Mouse (Mus musculus): ENCODE measurements around the gene Tmsb15b1.
"Not testable (repeated sequence)": the region's sequence is repeated elsewhere in the genome, so short reads cannot be mapped to it uniquely, and the experiment has no call there.

The Tmsb15b1 gene

GRCm38 (mm10) chrX:136976424-136977084 lies at the start of gene Tmsb15b1, which contains the start of gene Tmsb15l:
Gene Tmsb15b1, minus strand, starts transcription at chrX:136976874.
Gene Tmsb15l, minus strand, starts transcription at chrX:136976869.
- no peak for DNase-seq (ENCODE audit: low read depth, low spot score)

DNA sequence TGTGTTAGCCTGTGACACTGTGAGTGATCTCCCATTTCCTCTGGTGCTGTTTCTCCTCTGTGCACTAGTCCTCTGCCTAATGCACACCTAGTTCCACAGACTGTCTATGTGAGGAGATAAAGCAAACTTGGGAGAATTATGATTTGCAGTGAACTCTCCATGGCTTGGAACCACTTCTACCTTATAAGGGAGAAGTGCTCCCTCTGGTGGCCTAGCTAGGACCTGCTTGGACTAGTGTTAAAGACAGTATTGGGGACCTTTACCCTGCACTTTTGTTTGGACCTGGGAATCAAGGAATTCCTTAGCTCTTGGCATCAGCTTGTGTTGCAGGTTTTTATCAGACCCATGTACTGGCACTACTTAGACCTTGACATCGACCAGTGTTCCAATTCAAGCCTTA lies 42.6 kb upstream of the Tmsb15b1 start:
- peak; percentile 29 for DNase-seq (ENCODE audit: low read depth, low spot score)

GRCm38 (mm10) chrX:137017668-137018067 lies 41.0 kb upstream of the Tmsb15b1 start:
- DNase-seq (ENCODE audit: low read depth, low spot score), result no peak

GRCm38 (mm10) chrX:137015099-137015709 lies 38.5 kb upstream of the Tmsb15b1 start:
- no peak for DNase-seq (ENCODE audit: low read depth, low spot score)

DNA sequence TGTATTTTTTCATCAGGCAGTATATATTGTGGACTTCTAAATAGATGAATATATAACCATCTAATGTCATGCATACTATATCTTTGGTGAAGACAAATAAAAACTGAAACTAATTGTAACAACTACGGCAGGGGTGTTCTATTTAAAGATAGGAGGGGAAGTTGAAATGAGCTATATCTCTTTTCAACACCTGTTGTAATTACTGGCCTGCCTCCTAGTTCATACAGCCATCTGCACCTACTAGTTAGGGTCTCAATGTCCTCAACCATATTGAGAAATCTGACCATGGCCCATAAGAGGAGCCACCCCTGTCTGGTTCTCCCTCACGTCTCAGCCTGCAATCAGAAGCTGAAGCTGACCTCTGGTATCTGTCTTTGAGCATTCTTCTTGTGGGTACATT lies 19.6 kb upstream of the Tmsb15b1 start:
- no peak for DNase-seq (ENCODE audit: low read depth, low spot score)

DNA sequence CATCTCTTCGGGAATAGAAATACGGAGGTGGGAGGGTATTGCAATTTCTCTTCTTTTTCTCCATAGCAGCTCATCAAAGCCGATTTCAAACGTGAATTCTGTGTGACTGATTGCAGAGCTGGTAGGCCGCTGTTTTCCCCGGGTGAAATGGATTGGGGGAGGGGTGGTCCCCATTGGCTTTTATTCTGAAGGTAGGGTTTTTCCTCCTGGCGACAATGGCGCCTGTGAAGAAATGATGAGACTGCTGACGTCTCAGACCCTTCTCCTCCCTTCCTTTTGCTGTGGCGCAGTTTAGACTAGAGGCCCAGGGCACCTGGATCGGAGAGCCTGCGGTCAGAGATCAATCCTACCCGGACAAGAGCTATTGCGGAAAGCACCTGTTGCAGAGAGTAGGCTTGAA lies 17.0 kb upstream of the Tmsb15b1 start:
- no peak for DNase-seq (ENCODE audit: low read depth, low spot score)

- DNase-seq (ENCODE audit: low read depth, low spot score), result peak; percentile 70
Measured at GRCm38 (mm10) chrX:136992978-136993547, 16.4 kb upstream of the Tmsb15b1 start, which contains the start of gene Zcchc18. Gene Zcchc18, plus strand, starts transcription at chrX:136993155.

DNA sequence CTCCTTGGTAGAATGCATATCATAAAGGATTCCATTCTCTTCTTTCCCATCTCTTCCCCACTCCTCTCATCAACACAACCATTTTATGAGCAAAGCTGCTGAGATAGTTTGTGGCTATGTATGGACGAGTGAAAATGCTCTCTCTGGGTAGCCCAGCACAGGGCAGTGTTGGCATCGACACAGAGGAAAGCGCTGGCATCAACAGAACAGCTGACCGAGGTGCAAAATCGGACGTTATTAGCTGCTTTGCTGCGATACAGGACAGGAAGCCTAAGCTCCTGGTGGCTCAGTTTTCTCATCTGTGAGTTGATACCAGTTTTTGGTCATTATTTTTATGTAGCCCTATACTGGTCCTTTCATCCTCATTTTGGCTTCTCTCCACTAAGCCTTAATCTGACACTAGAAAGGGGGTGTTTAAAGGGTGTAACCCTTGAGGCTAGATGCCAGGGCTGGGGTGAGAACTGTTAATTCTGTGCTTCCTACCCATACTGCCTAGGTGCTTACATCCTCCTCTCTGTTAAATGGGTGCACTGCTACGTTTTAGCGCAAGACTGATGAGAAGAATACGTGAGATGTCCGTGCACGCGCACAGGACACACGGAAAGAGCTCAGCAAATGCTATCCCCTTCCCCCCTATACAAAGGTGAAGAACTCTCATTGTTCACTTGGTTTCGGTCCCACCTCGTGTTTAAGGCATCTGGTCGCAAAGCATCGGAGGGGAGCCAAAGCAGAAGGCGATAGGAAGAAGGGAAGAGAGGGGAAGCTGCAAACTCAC lies 15.7 kb upstream of the Tmsb15b1 start:
- no peak for DNase-seq (ENCODE audit: low read depth, low spot score)

DNA sequence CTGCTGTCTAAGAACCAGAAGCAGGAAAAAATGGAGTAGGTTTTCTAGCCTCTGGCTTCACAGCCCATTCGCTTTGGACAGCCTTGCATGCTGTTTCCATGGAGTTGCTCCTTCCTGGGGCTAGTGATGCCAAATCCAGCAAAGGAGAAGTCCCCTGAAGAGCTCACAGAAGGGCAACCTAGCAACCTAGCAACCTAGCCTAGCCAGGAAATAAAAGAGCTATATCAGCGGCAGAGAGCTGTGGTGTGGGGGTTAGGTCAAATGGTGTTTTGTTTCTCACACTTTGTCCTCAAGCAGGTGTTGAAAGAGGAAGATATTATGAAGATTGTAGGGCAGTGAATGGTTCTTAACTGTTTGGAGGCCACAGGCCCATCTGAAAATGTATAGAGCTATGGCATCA lies 14.6 kb upstream of the Tmsb15b1 start:
- no peak for DNase-seq (ENCODE audit: low read depth, low spot score)

- DNase-seq (ENCODE audit: low read depth, low spot score), result no peak
Measured at GRCm38 (mm10) chrX:136986039-136986438, 9.4 kb upstream of the Tmsb15b1 start.

DNA sequence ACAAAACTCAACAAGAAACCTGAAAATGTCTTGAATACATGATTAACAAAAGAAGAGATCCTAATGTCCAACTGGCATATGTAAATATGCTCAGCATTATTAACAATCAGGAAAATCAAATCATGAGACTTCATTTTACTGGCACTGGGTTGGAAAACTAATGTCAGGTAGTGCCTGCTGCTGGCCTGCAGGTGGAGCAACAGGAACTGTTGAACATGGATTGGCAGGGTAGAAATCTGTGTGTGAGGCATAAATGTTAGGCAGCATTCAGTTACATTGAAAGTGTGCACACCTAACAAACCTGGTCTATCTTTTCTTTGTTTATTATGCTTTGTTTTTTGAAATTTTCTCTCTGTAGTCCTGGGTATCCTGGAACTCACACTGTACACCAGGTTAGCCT lies 1.9 kb upstream of the Tmsb15b1 start:
- no peak for DNase-seq (ENCODE audit: low read depth, low spot score)

- DNase-seq (ENCODE audit: low read depth, low spot score), result not testable (repeated sequence)
Measured at GRCm38 (mm10) chrX:136975397-136975796, 1.3 kb downstream of the Tmsb15b1 start, which contains the start of gene Tmsb15b2. Gene Tmsb15b2, minus strand, starts transcription at chrX:136975497.

- DNase-seq (ENCODE audit: low read depth, low spot score), result no peak
Measured at GRCm38 (mm10) chrX:136959688-136960087, 17.0 kb downstream of the Tmsb15b1 start.

GRCm38 (mm10) chrX:136958300-136958699 lies 18.4 kb downstream of the Tmsb15b1 start:
- not testable (repeated sequence) for DNase-seq (ENCODE audit: low read depth, low spot score)

GRCm38 (mm10) chrX:136957583-136958279 lies 18.9 kb downstream of the Tmsb15b1 start:
- DNase-seq (ENCODE audit: low read depth, low spot score), result peak; percentile 8

DNA sequence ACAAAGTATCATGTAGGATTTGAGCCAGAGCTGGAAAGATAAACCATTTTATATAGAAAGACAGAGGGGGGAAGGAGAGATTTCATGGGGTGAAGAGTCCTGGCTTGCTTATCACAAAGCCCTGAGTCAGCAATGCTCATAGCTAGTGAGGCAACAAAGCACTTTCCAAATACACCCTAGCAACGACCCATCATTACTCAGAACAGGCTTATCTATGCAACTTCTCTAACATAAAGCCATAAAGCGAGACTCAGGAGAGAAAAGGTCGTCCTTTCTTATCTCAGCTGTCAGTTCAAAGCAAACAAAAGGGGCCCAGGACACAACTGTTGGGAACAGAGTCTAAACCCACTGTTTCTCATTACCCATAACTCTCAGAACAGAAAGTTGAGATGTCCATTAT lies 38.7 kb downstream of the Tmsb15b1 start:
- no peak for DNase-seq (ENCODE audit: low read depth, low spot score)

DNA sequence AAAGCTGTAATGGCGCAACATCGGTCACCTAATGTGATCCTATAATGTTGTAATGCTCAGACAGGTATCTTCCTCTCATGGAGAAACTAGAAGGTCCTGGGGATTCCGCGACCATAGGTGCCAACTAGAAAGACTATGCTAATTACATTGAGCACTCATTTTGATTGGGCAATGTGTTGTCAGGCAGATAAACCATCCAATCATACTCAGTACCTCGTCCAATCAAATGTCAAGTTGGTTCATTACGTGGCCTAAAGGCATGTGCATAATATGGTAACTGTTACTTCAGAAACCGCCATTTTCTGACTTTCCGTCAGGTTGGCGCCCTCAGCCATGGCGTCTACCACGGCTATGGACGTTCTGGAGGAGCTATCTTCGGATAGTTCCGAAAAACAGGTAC lies 49.6 kb downstream of the Tmsb15b1 start, which contains the start of gene H2bfm:
Gene H2bfm (plus strand): TSS at position 295 of the 400 bp plus-strand sequence.
- DNase-seq (ENCODE audit: low read depth, low spot score), result no peak

DNA sequence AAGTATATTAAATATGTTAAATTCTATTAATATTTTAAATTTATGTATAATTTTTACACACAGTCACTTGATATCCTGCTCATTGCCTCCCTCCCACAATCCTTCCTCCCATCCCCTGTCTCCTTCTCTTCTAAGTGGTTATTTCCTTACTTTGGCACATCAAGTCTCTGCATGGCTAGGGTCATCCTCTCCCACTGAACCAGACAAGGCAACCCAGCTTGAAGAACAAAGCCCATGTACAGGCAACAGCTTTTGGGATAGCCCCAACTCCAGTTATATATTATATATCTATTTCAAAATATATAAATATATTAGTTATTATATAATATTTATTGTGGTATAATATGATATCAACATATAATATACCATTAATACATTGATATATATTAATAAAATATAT lies 50.8 kb downstream of the Tmsb15b1 start:
- DNase-seq (ENCODE audit: low read depth, low spot score), result no peak
